Mouse (Mus musculus) MEL-GATA-1-ER (cell line): ENCODE results near the gene Btbd35f5.
"Not testable (repeated sequence)": the region's sequence is repeated elsewhere in the genome, so short reads cannot be mapped to it uniquely, and the experiment has no call there.

Experiments
- DNase-seq: peaks from one replicate; pipeline ENCODE4 v3.0.0-alpha.2; 2012; ENCODE audit warnings: low read depth; ENCODE audit errors: extremely low read depth

Btbd35f5 gene

GRCm38 (mm10) chrX:32973597-32973996 is at the start of gene Btbd35f5:
TSS of gene Btbd35f5 (plus strand) at chrX:32973897.
- DNase-seq: not testable (repeated sequence)

- DNase-seq: not testable (repeated sequence)
Measured at GRCm38 (mm10) chrX:32941468-32941867, 32.2 kb upstream of the Btbd35f5 start, which contains the start of gene Gm21789. TSS of gene Gm21789 (plus strand) at chrX:32941768.
